Mouse (Mus musculus) kidney, embryonic 15.5 days (tissue): ENCODE measurements at regions not wholly inside any gene's neighbourhood (a gene's known extent, or its start where the extent isn't known, plus 50 kb on each side); places are given as distances from the start of the nearest gene placed in this dataset.

Source experiments
- ATAC-seq: fragments of 200-750 bp; cut with Nextera tagmentation; replicated peaks from 2 replicates; pipeline ENCODE4 v1.8.0; 2017; ENCODE audit warnings: moderate TSS enrichment; ENCODE audit not compliant: low FRiP score
- H3K27ac ChIP-seq: fragments of 300-500 bp; sonication (generic); 2 replicates; pipeline ENCODE4 v1.5.1; 2015; ENCODE audit warnings: mild to moderate bottlenecking, inconsistent platforms
- H3K27me3 ChIP-seq: fragments of 300-500 bp; sonication (generic); 2 replicates; pipeline ENCODE4 v1.6.1; 2015; ENCODE audit warnings: inconsistent platforms
- H3K36me3 ChIP-seq: fragments of 300-500 bp; sonication (generic); 2 replicates; pipeline ENCODE4 v1.6.1; 2015; ENCODE audit warnings: inconsistent platforms
- H3K4me1 ChIP-seq: fragments of 300-500 bp; sonication (generic); 2 replicates; pipeline ENCODE4 v1.6.1; 2015; ENCODE audit warnings: inconsistent platforms
- H3K4me2 ChIP-seq: fragments of 300-500 bp; sonication (generic); 2 replicates; pipeline ENCODE4 v1.6.1; 2015; ENCODE audit warnings: moderate library complexity, mild to moderate bottlenecking, inconsistent platforms
- H3K4me3 ChIP-seq: fragments of 300-500 bp; sonication (generic); replicated peaks from 2 replicates; pipeline ENCODE4 v1.5.1; 2015; ENCODE audit warnings: mild to moderate bottlenecking, inconsistent platforms
- H3K9ac ChIP-seq: fragments of 300-500 bp; sonication (generic); 2 replicates; pipeline ENCODE4 v1.6.1; 2015; ENCODE audit warnings: mild to moderate bottlenecking, inconsistent platforms
- H3K9me3 ChIP-seq: fragments of 300-500 bp; sonication (generic); replicated peaks from 2 replicates; pipeline ENCODE4 v1.6.1; 2016; ENCODE audit warnings: inconsistent platforms
- WGBS: fragments of 180-500 bp; shearing (Covaris S2); methylation state at CpG from one replicate; pipeline ENCODE4 v1.1.7; 2015; ENCODE audit warnings: mixed read lengths; 5-methylcytosine and 5-hydroxymethylcytosine counted together

DNA sequence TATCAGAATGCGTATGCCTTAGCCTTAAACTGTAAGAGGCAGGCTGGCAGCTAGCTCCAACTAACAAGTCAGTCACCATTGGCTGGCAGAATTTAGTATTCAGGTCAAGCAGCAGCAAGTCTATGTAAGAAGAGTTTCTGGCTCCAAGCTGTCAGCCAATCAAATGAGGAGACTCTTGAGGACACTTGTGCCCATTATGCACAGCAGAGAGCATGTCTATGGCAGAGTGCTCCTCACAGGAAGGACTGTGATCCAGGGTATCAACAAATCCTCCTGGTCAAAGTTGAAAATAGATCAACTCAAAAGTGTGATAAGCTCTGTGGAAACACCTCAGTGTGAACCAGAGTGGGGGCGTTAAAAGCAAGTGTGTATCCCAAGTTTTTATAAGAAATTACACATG is 156.0 kb upstream of the Speer2 start:
- Histone ChIP-seq H3K4me2 (no peak overlapping the region), H3K4me3 (no peak overlapping the region), H3K27me3 (no peaks in the 10 kb centered on the region), H3K9ac (no peak overlapping the region), H3K4me1 (no peaks in the 10 kb centered on the region), H3K27ac (no peak overlapping the region), H3K9me3 (no peaks in the 10 kb centered on the region), H3K36me3 (no peaks in the 10 kb centered on the region)
- 92% methylated on average over 2 of the region's 2 CpGs for WGBS
- ATAC-seq, result no peak

- Histone ChIP-seq H3K4me2 (no peak overlapping the region), H3K9ac (no peak overlapping the region), H3K36me3 (no peaks in the 10 kb centered on the region), H3K4me1 (no peaks in the 10 kb centered on the region), H3K9me3 (no peaks in the 10 kb centered on the region), H3K27ac (no peak overlapping the region), H3K4me3 (no peak overlapping the region), H3K27me3 (no peaks in the 10 kb centered on the region)
- 88% methylated on average over 7 of the region's 7 CpGs for WGBS
- no peak for ATAC-seq
Observed at GRCm38 (mm10) chr16:70021436-70021835, 157.9 kb upstream of the Speer2 start.

GRCm38 (mm10) chr16:70028649-70029048 is 165.1 kb upstream of the Speer2 start:
- H3K4me3 ChIP-seq, result no peak overlapping the region
- H3K4me2 ChIP-seq, result no peak overlapping the region
- WGBS, result 82% methylated on average over 13 of the region's 13 CpGs
- no peaks in the 10 kb centered on the region for H3K4me1 ChIP-seq
- no peak overlapping the region for H3K9ac ChIP-seq
- no peaks in the 10 kb centered on the region for H3K27me3 ChIP-seq
- H3K27ac ChIP-seq, result no peak overlapping the region
- no peaks in the 10 kb centered on the region for H3K36me3 ChIP-seq
- no peak for ATAC-seq
- H3K9me3 ChIP-seq, result no peaks in the 10 kb centered on the region

GRCm38 (mm10) chr16:70045547-70045946 is 182.0 kb upstream of the Speer2 start:
- no peak overlapping the region for H3K27ac ChIP-seq
- no peaks in the 10 kb centered on the region for H3K9me3 ChIP-seq
- ATAC-seq, result no peak
- no peak overlapping the region for H3K4me2 ChIP-seq
- H3K4me1 ChIP-seq, result no peaks in the 10 kb centered on the region
- no peaks in the 10 kb centered on the region for H3K27me3 ChIP-seq
- no peak overlapping the region for H3K9ac ChIP-seq
- H3K4me3 ChIP-seq, result no peak overlapping the region
- no peaks in the 10 kb centered on the region for H3K36me3 ChIP-seq

DNA sequence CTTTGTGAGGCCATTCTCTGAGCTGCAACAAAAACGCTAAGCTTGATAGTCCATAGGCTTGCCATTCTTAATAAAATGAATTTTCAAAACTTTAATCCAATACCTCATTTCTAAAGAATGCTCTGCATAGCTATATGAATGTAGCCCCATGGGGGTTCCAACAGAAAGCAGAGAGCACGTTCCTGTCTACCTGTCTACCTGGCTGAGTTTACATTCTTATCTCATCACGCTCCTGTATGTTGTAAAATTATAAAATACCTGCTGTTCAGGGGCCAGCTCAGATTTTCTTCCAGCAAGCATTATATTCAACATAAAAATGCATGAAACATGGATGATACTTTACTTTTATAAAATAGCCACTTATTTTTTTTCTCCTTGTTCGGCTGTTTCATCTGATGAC is 182.5 kb upstream of the Speer2 start:
- 73% methylated on average over 4 of the region's 4 CpGs for WGBS
- no peak overlapping the region for H3K4me2 ChIP-seq
- no peaks in the 10 kb centered on the region for H3K4me1 ChIP-seq
- H3K27ac ChIP-seq, result no peak overlapping the region
- ATAC-seq, result no peak
- H3K4me3 ChIP-seq, result no peak overlapping the region
- no peak overlapping the region for H3K9ac ChIP-seq
- H3K36me3 ChIP-seq, result no peaks in the 10 kb centered on the region
- no peaks in the 10 kb centered on the region for H3K9me3 ChIP-seq
- H3K27me3 ChIP-seq, result no peaks in the 10 kb centered on the region

DNA sequence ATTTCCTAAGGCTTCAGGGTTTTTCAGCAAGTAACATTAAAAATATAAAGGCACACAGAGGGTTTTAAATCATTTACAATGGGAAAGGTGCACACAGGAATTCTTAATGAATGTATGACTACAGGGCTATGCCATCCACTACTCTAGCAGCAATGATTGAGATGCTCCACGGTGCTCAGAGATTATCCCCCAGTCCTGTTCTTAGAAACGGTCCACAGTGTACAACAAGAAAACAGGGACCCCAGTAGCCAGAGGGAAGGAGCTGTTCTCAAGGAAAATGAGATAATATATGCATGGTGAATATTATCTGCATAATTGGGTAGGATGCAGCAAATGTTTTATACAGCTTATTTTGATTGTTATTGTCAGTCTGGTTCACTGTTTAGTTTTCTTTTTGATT is 186.3 kb upstream of the Speer2 start:
- Histone ChIP-seq H3K27me3 (no peaks in the 10 kb centered on the region), H3K27ac (no peak overlapping the region), H3K9ac (no peak overlapping the region), H3K36me3 (no peaks in the 10 kb centered on the region), H3K9me3 (no peaks in the 10 kb centered on the region), H3K4me2 (no peak overlapping the region), H3K4me3 (no peak overlapping the region), H3K4me1 (no peaks in the 10 kb centered on the region)
- WGBS, result 85% methylated on average over 2 of the region's 2 CpGs
- ATAC-seq, result no peak

GRCm38 (mm10) chr16:70071471-70071870 is 207.9 kb upstream of the Speer2 start:
- Histone ChIP-seq H3K27ac (no peak overlapping the region), H3K4me2 (no peak overlapping the region), H3K4me3 (no peak overlapping the region), H3K9ac (no peak overlapping the region), H3K9me3 (no peaks in the 10 kb centered on the region), H3K27me3 (no peaks in the 10 kb centered on the region), H3K4me1 (no peaks in the 10 kb centered on the region), H3K36me3 (no peaks in the 10 kb centered on the region)
- 89% methylated on average over 4 of the region's 4 CpGs for WGBS
- no peak for ATAC-seq

DNA sequence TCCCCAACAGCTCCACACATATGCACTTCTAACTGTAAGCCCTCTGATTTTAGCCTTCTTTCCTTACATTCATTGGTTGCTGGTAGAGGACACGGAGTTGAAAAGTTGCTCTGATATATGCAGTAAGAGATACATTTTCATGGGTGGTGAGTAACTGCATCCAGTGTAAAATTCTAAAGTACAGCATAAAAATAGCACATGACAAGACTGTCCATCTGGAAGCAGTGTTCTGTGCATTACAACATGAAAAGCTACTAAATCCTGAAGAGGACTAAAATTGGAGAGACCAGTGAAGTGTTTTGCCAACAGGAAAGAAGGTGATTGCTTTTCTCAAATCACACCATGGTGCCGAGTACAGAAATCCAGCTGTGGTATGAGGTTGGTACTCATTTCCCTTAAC is 210.2 kb upstream of the Speer2 start:
- no peak overlapping the region for H3K27ac ChIP-seq

DNA sequence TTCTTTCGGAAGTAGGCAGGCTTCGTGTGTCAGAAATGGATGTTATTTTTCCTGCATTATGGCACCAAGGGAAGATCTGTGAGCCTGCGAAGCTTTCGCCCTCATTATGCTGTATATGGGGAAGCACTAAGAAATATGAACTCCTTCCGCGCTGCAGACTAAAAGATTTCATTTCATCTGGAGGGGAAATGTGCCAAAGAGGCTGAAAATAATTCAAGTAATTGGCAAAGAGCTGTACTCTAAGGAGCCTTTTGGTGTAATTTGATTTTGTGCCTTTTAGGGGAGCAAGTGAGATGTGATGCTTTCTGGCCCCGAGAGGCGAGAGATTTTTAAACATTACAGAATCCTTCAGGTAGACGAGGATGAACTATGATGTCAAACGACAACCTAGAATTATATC is 216.0 kb upstream of the Speer2 start:
- Histone ChIP-seq H3K9me3 (no peaks in the 10 kb centered on the region), H3K36me3 (no peaks in the 10 kb centered on the region), H3K27ac (no peak overlapping the region), H3K9ac (no peak overlapping the region), H3K27me3 (no peaks in the 10 kb centered on the region), H3K4me2 (no peak overlapping the region), H3K4me1 (no peaks in the 10 kb centered on the region), H3K4me3 (no peak overlapping the region)
- WGBS, result 89% methylated on average over 10 of the region's 10 CpGs
- no peak for ATAC-seq

More for the DNA sequence above, 210.2 kb upstream of the Speer2 start:
- Histone ChIP-seq H3K36me3 (no peaks in the 10 kb centered on the region), H3K4me1 (no peaks in the 10 kb centered on the region), H3K4me3 (no peak overlapping the region), H3K4me2 (no peak overlapping the region), H3K9ac (no peak overlapping the region), H3K27me3 (no peaks in the 10 kb centered on the region), H3K9me3 (no peaks in the 10 kb centered on the region)
- 79% methylated on average over 2 of the region's 2 CpGs for WGBS
- no peak for ATAC-seq

GRCm38 (mm10) chr16:70091291-70091690 is 222.5 kb upstream of the Gbe1 start:
- Histone ChIP-seq H3K4me1 (no peaks in the 10 kb centered on the region), H3K4me3 (no peak overlapping the region), H3K9ac (no peak overlapping the region), H3K4me2 (no peak overlapping the region), H3K27ac (no peak overlapping the region), H3K9me3 (no peaks in the 10 kb centered on the region), H3K36me3 (no peaks in the 10 kb centered on the region), H3K27me3 (no peaks in the 10 kb centered on the region)
- ATAC-seq, result no peak
- WGBS, result 92% methylated on average over 4 of the region's 4 CpGs

DNA sequence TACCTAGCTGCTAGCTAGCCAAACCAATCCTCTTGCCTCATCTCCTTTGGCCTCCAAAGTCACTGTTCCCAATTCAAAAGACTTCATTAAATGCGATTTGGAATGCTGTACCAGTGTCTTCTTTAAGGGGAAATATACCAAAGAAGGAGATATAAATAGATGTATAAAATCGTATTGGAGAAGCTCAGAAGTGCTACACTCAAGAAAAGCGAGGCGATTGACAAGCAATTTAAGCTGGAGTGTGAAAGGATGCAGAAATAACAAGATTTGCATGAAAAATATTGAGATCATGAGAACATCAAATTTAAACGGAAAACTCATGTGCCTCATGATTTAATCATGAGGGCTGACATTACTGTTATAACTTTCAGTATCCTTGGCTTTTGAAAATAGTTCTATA is 221.8 kb upstream of the Gbe1 start:
- Histone ChIP-seq H3K27me3 (no peaks in the 10 kb centered on the region), H3K4me2 (no peak overlapping the region), H3K4me1 (no peaks in the 10 kb centered on the region), H3K9ac (no peak overlapping the region), H3K27ac (no peak overlapping the region), H3K4me3 (no peak overlapping the region), H3K36me3 (no peaks in the 10 kb centered on the region), H3K9me3 (no peaks in the 10 kb centered on the region)
- ATAC-seq, result no peak
- 92% methylated on average over 5 of the region's 5 CpGs for WGBS

- no peak overlapping the region for H3K4me2 ChIP-seq
- no peaks in the 10 kb centered on the region for H3K4me1 ChIP-seq
- no peak overlapping the region for H3K27ac ChIP-seq
- H3K9ac ChIP-seq, result no peak overlapping the region
- no peaks in the 10 kb centered on the region for H3K36me3 ChIP-seq
- ATAC-seq, result no peak
- no peaks in the 10 kb centered on the region for H3K27me3 ChIP-seq
- no peak overlapping the region for H3K4me3 ChIP-seq
- H3K9me3 ChIP-seq, result no peaks in the 10 kb centered on the region
- 29% methylated on average over 3 of the region's 3 CpGs for WGBS
Observed at GRCm38 (mm10) chr16:70093224-70093623, 220.5 kb upstream of the Gbe1 start.

- ATAC-seq, result no peak
- H3K27me3 ChIP-seq, result no peaks in the 10 kb centered on the region
- 74% methylated on average over 2 of the region's 2 CpGs for WGBS
Observed at GRCm38 (mm10) chr16:70095221-70095620, 218.5 kb upstream of the Gbe1 start.

More at GRCm38 (mm10) chr16:70095221-70095620, 218.5 kb upstream of the Gbe1 start:
- Histone ChIP-seq H3K9ac (no peak overlapping the region), H3K9me3 (no peaks in the 10 kb centered on the region), H3K4me1 (no peaks in the 10 kb centered on the region), H3K4me2 (no peak overlapping the region), H3K4me3 (no peak overlapping the region), H3K36me3 (no peaks in the 10 kb centered on the region), H3K27ac (no peak overlapping the region)
